Mouse (Mus musculus): Measurements from ENCODE around the gene Bco1. TPM values are rescaled to one million over a fixed set of nuclear protein-coding genes. Genes with fewer than 3 reads are reported as not detected.

Gene Bco1
- total RNA-seq, 2 experiments from 2014 or later: not detected

GRCm38 (mm10) chr8:117069708-117070107 is 25.9 kb upstream of the Bco1 start:
- intact Hi-C loops (cut with DNase I): no loop called here
- no peak overlapping the region for H3K4me3 ChIP-seq
- no peak for DNase-seq
- no peak overlapping the region for H3K27ac ChIP-seq
- TF ChIP-seq CTCF (IDR thresholded peaks at IDR 0.05): peak; percentile 44

GRCm38 (mm10) chr8:117074350-117075182 is 21.1 kb upstream of the Bco1 start:
- intact Hi-C loops (cut with DNase I): no loop called here
- Histone ChIP-seq H3K27ac (no peak overlapping the region), H3K4me3 (no peak overlapping the region)
- TF ChIP-seq CTCF (IDR thresholded peaks at IDR 0.05): no peak
- no peak for DNase-seq

- Histone ChIP-seq H3K4me3 (no peak overlapping the region), H3K27ac (no peak overlapping the region)
- TF ChIP-seq CTCF (IDR thresholded peaks at IDR 0.05): no peak
- intact Hi-C loops (cut with DNase I): no loop called here
- no peak for DNase-seq
These were observed 17.2 kb upstream of the Bco1 start for GRCm38 (mm10) chr8:117078367-117078926.

GRCm38 (mm10) chr8:117079652-117080051 is 16.0 kb upstream of the Bco1 start:
- DNase-seq: no peak
- no peak for TF ChIP-seq CTCF (IDR thresholded peaks at IDR 0.05)
- Histone ChIP-seq H3K4me3 (no peak overlapping the region), H3K27ac (no peak overlapping the region)
- intact Hi-C loops (cut with DNase I): no loop called here

- no peak for TF ChIP-seq CTCF (IDR thresholded peaks at IDR 0.05)
- no peak for DNase-seq
- intact Hi-C loops (cut with DNase I): no loop called here
These were observed 13.2 kb upstream of the Bco1 start, which contains the start of gene Pkd1l2 for GRCm38 (mm10) chr8:117082399-117082872. Pkd1l2 (minus strand) TSS chr8:117082449.

GRCm38 (mm10) chr8:117082947-117083559 is 12.6 kb upstream of the Bco1 start:
- no peak for TF ChIP-seq CTCF (IDR thresholded peaks at IDR 0.05)
- intact Hi-C loops (cut with DNase I): no loop called here
- DNase-seq: no peak
- Histone ChIP-seq H3K4me3 (no peak overlapping the region), H3K27ac (no peak overlapping the region)

More at GRCm38 (mm10) chr8:117082399-117082872, 13.2 kb upstream of the Bco1 start, which contains the start of gene Pkd1l2:
- Histone ChIP-seq H3K27ac (no peak within 1 kb of the TSS), H3K4me3 (no peak within 1 kb of the TSS)

- Histone ChIP-seq H3K27ac (no peak overlapping the region), H3K4me3 (no peak overlapping the region)
- no peak for DNase-seq
- intact Hi-C loops (cut with DNase I): no loop called here
- no peak for TF ChIP-seq CTCF (IDR thresholded peaks at IDR 0.05)
These were observed 10.1 kb upstream of the Bco1 start for GRCm38 (mm10) chr8:117085521-117085920.

GRCm38 (mm10) chr8:117087036-117087435 is 8.6 kb upstream of the Bco1 start:
- no peak for TF ChIP-seq CTCF (IDR thresholded peaks at IDR 0.05)
- Histone ChIP-seq H3K4me3 (no peak overlapping the region), H3K27ac (no peak overlapping the region)
- intact Hi-C loops (cut with DNase I): no loop called here
- DNase-seq: no peak

GRCm38 (mm10) chr8:117089802-117090201 is 5.9 kb upstream of the Bco1 start:
- intact Hi-C loops (cut with DNase I): no loop called here
- Histone ChIP-seq H3K27ac (no peak overlapping the region), H3K4me3 (no peak overlapping the region)
- no peak for TF ChIP-seq CTCF (IDR thresholded peaks at IDR 0.05)
- DNase-seq: no peak

GRCm38 (mm10) chr8:117094053-117094452 is 1.6 kb upstream of the Bco1 start:
- H3K4me3 ChIP-seq: no peak overlapping the region
- no peak overlapping the region for H3K27ac ChIP-seq
- TF ChIP-seq CTCF (IDR thresholded peaks at IDR 0.05): no peak
- peak; percentile 44 for DNase-seq
- intact Hi-C loops (cut with DNase I): no loop called here

GRCm38 (mm10) chr8:117097051-117097563 is 1.5 kb downstream of the Bco1 start:
- DNase-seq: no peak

GRCm38 (mm10) chr8:117097564-117098191 is 2.0 kb downstream of the Bco1 start:
- Histone ChIP-seq H3K27ac (no peak overlapping the region), H3K4me3 (no peak overlapping the region)
- TF ChIP-seq CTCF (IDR thresholded peaks at IDR 0.05): no peak
- intact Hi-C loops (cut with DNase I): no loop called here
- DNase-seq: no peak

More at GRCm38 (mm10) chr8:117097051-117097563, 1.5 kb downstream of the Bco1 start:
- no peak overlapping the region for H3K27ac ChIP-seq
- no peak for TF ChIP-seq CTCF (IDR thresholded peaks at IDR 0.05)
- intact Hi-C loops (cut with DNase I): no loop called here
- H3K4me3 ChIP-seq: no peak overlapping the region
